Mouse (Mus musculus) kidney, postnatal 36 days (tissue): ENCODE data around the gene Tymp.

Experiments used
- DNase-seq, 2 experiments: peaks; one replicate each; pipeline ENCODE4 v3.0.0; 2021 to 2022; ENCODE audit warnings: mixed read lengths in 2 of 2

The Tymp gene

DNA sequence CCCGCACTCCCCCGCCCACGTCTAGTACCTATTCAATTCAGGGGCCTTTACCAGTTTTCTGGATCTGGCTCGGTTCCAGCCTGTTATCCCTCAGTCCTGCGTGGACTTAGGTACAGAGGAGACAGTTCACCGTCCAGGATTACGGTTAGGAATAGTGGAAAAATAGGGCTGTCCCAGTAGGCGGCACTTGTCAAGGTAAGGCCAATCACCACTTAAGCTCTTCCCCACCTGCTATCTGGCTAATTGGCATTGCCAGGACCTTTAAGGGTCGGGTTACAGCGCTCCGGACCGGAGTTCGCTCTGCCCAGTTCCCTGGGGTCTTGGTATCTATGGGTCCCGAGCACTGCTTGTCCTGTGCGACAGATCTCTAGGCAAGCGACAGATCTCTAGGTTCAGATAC is at the start of gene Tymp:
Gene Tymp (minus strand): TSS at position 83 of the 400 bp plus-strand sequence.
- DNase-seq = peak; percentile 28 to 60

DNA sequence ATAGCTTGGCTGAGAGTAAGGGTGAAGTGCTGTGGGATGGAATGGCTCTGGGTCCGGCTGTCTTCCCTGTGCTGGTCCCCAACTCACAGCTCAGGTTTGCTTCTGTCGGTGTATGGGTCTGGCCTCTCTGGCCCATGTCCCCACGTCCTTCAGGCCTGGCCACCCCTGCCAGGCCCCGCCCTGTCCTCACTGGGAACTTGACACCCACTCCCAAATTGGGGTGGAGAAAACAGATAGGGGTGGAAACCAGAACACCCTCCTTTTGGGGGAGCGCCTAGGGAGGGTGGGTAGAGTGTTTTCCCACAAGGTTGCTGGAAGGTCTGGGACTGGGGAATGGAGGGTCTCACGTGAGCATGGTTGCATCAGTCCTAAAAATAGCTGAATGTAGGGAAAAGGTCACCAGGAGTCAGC is 48.9 kb upstream of the Tymp start, which contains the start of gene Cpt1b:
Gene Cpt1b (minus strand): TSS at position 153 of the 411 bp plus-strand sequence.
- peak; percentile 60 to 61 for DNase-seq

DNA sequence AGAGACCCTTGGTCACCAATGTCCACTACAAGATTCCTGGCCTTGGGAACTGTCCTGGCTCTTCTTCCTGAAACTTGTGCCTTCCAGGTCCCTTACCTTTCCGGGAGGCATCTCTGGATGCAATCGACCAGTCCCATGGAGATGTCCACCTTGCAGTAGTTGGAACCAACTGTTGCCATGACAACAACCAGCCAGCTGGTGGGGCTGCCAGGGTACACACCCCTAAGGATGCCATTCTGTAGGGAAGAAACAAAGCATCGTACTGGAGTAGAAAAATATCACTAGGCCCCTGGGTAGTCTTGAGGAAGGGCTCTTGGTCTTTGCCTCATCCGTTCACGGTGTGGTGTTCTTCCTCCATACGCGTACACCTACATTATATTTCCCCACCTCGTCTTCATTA is 47.8 kb upstream of the Tymp start:
- no peak for DNase-seq

DNA sequence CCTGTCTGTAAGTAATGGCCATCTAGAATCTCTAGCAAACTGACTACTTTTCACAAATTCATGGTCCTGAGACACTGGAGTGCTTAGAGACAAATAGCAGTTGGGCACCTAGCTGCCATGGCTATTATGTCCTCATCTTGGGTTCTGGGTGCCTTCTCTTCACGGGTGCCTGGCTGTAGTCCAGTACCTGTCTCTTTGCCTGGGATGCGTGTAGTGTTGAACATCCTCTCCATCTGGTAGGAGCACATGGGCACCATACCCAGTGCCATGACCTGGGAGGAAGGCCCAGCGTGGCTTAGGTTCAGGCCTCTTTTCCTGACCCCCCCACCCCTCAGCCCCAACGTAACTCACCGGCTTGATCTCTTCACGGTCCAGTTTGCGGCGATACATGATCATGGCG is 45.1 kb upstream of the Tymp start:
- DNase-seq = no peak

DNA sequence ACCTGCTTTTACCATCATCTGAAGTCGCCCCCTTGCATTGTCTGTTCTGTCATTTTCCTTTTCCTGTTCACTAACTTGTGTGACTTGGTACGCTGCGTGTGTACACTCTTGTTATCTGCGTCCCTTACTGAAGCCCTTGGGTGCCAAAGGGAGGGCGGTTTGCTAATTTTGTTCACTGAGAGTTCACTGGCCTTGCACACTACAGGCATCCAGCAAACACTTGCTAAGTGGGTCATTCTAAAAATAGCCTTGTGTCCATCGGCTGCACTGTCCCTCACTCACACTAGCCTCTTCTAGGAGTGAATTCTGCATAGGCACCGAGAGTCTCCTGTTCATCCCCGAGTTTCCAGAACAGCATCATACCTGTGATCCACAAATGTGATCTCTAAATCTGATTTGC is 38.4 kb upstream of the Tymp start:
- DNase-seq = no peak

DNA sequence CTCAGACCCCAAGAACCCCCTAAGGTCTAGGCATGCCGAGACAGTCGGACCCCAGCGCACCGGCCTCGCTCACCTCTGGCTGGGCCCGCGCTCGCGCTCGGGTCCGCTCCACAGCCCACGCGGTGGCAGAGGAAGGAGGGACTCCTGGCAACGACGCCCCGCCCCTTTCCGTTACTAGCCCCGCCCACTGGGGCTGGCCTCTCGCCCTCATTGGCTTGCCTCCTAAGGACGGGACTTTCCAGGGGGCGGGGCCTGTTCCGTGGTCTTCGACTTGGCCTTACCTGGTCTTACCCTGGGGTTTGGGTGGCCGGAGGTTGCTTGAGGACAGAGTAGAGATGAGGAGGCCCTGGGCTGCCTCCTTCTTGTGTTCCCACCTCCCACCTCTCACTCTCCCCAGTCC is 33.3 kb upstream of the Tymp start, which contains the start of gene Syce3:
Gene Syce3 (minus strand): TSS at position 386 of the 400 bp plus-strand sequence.
- DNase-seq = no peak

DNA sequence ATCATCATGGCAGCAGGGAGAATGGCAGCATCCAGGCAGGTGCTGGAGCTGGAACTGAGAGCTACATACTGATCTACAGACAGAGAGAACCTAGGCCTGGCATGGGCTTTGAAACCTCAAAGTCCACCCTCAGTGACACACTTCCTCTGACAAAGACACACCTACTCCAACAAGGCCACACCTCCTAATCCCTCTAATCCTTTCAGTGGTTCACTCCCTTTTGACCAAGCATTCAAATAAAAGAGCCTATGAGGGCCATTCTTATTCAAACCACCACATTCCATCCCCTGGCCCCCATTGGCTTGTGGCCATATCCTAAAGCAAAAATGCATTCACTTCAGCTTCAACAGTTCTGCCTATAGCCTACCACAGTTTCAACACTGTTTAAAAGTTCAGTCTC is 29.9 kb upstream of the Tymp start:
- DNase-seq = no peak

DNA sequence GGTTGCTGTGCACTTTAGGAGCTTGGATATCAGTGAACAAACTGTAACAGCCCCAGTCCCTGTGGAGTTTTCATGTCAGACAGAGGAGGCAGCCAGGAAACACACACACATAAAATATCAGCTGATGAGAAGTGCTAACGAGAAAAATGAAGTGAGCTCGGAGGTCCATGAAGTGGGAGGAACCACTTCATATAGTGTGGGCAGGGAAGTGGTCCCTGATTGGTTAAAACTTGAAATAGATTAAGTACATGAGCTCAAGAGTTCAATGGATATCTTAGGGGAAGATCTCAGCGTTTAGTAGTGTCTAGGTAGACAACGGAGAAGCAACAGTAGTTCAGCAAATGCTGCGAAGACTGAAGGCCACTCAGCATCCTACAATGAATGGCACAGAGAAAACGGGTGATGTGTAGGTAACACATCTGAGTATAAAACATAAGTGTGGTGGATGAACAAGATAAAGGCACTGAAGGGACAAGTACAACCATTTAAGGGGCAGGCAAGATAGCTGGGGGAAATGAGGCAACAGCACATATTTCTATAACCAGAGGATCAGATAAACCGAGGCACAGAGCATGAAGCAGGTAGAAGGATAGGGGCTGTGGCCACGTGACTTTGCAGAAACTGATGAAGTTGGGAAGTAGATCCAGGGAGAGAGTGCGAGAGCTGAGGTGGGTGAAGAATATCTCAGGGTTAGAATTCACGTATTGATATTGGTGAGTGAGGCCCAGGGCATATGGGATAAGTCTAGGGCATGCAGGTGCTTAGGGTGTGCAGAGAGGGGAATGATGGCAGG is 28.2 kb upstream of the Tymp start:
- DNase-seq = no peak

DNA sequence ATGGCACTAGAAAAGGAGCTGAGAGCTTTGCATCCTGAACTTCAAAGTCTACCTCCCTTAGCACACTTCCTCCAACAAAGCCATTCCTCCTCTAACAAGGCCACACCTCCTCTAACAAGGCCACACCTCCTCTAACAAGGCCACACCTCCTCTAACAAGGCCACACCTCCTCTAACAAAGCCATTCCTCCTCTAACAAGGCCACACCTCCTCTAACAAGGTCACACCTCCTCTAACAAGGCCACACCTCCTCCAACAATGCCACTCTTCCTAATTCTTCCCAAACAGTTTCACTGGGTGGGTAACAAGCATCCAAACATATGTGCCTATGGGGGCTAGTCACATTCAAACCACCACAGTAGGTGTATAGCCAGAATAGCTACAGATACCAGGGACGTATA is 25.6 kb upstream of the Tymp start:
- no peak for DNase-seq

DNA sequence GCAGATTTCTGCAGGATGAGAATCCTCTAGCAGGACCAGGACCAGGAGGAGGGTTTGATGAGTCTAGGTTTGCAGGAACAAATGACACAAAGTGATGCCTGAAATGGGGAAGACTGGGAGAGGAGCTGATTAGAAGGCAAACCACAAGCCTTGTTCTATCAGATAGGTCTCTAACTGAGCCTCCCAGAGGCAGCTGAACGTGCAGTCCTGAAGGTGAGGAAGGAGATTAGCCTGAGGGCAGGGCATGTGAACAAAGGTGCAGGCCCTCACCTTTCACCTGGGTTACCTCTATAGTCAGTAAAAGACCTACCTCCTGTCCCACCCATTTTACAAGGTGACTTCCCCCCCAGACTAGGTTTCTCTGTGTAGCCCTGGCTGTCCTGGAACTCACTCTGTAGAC is 22.9 kb upstream of the Tymp start:
- no peak for DNase-seq

DNA sequence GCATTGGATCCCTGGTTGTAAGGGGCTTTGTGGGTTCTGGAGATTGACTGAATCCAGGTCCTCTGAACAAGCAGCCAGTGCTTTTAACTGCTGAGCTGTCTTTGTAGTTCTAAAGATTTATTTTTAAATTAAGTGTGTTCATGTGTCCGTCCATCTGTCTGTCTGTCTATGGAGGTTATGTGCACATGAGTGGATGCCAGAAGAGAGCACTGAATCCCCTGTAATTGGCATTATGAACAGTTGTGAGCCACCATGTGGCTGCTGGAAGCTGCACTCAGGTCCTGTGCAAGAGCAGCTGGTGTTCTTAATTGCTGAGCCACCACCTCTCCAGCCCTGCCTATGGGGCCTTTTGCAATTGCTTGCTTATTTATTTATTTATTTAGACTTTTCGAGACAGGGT is 21.3 kb upstream of the Tymp start:
- no peak for DNase-seq

DNA sequence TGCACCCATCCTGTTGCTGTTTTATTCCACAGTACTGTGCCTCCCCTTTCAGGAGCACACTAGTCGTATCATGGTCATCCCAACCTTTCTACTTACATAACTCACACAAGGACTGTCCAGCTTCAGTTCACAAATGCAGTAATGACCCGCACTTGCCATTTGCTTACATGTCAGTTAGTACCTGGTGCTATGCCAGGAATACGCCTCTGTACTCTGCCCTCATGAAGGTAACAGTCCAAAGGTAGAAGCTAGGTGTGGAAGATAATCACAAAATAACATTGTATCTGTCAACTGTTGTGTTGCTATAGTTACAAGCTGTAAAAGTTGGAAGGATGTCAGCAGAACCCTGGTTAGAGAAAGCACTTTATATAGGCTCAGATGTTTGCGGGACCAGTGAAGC is 20.0 kb upstream of the Tymp start:
- peak; percentile 39 to 71 for DNase-seq

DNA sequence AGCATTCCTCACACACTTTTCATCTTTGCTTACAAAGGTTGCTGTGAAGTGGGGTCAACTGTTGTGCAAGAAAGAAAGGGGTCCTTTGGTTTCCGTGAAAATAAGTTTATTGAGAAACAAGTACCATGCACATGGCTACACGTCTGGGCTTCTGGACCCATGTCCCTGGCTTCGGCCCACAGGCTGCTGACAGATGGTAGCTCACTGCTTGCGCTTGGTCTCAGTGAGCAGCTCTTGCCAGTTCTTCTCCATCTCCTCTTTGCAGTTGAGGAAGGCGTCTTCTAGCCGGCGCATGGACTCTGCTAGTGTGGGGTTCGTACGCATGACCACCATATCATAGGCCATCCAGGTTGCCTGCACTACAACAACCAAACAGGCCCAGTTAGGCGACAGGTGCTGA is 13.2 kb upstream of the Tymp start:
- DNase-seq = no peak

DNA sequence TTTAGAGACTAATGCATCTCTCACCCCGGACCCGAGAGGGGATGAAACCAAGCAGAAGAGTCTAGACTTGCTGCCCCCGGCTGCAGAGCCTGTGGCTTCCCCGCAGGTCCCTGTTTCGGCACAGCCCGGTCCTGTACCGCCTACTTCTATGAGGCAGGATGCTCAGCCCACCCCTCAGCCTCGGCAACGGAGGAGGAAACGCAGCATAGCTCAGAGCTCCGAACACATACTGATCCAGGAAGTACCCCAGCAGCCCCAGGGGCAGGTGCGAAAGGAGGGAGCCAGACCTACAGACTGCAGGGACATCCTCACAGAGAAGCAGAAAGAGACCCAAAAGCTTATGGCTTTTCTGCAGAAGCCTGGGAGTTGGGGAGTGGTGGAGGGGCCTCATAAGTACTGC is 10.3 kb upstream of the Tymp start:
- DNase-seq = no peak

DNA sequence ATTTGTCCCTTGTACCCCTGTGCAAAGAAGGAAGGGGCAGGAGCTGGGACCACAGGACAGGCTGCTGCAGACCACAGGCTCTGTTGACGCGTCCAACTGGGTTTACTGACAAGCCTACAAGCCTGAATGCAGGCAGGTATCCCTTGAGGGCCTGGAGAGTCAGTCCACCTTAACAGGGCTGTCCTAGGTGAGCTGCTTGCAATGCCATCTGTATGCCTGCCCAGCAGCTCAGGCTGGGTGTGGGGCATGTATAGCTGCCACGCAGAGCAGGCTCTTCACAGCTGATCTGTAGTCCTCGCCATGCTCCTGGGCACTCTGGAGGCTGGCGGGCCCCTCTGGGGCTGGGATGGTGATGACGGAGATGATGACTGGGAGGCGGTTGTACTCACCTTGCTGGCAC is 7.8 kb upstream of the Tymp start, which contains the start of gene Klhdc7b:
Gene Klhdc7b (plus strand): TSS at position 301 of the 400 bp plus-strand sequence.
- no peak for DNase-seq

DNA sequence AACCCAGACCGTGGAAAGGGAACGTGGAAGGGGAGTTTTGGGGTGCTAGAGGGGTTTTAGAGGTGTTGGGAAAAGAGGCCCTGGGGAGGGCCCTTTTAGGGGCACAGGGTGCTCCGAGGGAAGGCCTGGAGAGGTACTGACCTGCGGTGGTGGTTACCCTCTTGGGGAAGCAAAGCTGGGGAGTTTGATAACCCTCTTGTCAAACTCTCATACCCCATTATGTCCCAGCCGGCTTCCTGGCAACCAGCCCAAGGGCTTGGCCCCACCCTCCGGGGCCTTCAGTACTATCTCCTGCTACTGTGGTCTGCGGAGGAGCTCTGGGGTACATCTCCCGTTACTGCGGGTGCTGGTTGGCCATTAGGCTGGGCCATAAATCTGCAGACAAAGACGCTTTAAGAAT is 2.6 kb upstream of the Tymp start:
- DNase-seq = peak in 1 of 2 experiments; percentile 49

DNA sequence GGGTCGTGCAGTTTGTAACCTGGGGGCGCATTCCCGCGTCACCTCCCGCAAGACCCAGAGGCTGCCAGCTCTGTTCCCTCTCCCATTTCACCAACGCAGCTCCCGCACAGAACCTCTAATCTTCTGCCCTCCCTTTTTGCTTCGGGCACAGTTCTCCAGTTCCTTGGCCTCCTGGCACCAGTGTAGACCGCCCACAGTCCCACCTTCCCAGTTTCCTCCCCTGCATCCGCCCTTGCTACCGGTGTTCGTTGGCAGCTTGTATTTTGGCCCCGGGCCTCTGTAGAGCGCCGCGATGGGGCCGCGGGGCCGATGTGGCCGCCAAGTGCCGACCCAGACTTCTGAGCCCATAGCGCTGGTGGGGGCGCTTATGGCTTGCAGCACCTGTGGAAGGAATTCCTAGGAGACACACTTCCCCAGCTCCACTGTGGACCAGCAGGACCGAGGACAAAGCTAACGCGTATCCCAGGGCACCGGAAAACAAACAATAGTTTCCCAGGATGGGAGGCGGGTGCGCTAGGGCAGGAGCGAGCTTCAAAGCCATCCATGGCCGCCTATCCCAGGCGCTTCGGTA is 2.1 kb upstream of the Tymp start, which contains the start of gene Odf3b:
Gene Odf3b (minus strand): TSS at position 452 of the 571 bp plus-strand sequence.
- peak; percentile 52 to 64 for DNase-seq

DNA sequence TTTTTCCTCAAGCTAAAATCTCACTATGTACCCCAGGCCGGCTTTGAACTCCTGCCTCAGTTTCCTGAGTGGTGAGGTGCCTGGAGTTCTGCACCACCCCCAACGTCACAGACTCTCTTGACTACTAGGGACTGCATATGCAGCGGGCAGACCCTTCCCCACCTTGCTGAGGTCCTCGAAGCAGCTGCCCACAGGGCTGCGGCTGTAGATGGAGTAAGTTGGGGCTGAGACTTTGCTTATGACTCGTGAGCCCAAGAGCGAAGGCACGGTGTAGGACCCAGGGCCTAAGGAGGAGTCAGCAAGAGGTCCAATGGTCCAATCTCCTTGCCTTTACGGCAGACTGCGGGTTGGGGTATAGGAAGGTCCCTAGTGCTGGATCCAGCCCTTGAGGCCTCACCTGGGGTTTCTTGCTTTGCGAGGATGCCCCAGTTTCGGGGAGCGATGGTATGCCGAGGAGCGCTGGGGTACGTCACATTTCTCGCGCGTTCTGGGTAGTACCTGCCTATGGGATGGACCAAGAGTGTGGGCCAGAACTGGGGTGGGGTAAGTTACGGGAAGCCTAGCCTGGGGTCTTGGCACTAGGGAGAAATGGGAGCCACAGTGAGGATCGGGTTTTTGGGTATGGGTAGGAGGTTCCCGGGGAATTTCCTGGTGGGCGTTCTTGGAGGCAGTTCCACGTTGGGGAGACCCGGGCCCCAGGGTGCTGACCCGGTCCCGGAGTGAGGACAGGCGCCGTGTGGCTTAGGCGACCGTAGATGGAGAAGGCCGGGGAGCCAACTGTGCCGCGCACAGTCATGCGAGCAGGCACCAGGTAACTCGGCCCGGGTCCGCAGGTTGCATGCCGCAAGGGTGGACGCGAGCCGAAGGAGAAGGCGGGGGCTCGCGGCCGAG is 1.3 kb upstream of the Tymp start:
- peak in 1 of 2 experiments; percentile 27 for DNase-seq

DNA sequence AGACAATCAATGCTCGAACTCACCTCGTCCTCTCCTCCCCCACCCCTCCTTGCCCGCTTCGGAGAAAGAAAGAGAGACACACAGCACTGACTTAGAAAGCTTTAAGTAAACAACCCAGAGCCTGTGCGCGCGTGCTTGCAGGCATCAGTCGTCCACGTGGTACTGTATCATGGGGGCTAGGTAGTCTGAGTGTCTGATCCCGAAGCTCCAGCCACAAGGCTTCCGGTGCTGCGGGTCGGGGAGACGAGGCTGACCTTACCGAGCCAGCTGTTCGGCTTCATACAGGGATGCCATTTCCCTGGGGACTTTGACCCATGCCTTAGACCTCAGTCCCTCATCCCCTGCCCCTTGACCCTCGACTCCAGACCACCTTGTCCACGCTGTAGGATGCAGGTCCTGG is 523 bp upstream of the Tymp start:
- DNase-seq = no peak

DNA sequence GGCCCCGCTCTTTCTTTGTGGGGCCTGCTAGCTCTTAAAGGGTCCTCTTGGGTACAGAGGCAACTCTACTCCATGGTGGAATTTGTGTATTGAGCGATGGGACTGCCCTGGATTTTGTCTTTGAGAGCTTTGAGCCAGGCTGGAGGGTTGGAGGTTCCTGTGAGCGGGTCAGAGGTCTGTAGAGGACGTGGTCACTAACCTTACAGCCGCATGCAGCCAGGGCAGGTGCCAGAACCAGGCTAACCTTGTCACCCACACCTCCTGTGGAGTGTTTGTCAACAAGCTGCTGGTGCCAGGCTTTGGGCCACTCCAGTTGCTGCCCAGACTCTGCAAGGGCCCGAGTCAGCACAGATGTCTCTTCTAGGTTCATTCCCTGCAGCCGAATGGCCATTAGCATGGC is 799 bp downstream of the Tymp start:
- DNase-seq = peak in 1 of 2 experiments; percentile 25

DNA sequence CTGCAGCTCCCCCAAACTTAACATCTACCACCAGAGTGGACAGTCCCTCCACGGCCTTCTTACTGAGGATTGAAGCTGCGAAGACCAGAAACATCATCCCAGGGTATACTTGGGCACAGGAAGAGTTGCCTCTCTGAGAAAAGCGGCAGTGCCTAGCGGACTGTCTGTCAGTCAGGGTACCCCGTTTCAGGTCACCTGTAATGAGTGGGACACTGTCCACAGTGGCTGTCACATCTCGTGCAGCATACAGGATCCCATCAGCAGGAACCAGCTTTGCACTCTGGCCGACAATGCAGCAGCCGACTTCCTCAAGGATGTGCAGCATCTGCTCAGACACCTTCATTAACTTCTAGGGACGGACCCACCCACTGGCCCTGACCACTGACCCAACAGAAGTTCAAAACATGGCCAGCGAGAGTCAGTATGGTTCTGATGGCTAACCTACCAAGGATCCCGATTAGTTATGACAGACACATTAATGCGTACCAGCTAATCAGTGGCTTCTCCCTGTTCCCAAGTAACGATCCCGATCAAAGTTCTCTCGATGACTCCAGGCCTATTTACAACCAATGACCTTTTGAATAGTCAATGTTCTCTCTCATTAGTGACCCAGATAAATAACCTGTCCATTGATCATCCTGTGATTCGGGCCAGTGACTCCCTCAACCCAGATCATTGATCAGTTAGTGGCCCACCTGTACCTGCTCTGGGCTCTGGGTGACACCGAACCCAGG is 1.9 kb downstream of the Tymp start:
- no peak for DNase-seq

DNA sequence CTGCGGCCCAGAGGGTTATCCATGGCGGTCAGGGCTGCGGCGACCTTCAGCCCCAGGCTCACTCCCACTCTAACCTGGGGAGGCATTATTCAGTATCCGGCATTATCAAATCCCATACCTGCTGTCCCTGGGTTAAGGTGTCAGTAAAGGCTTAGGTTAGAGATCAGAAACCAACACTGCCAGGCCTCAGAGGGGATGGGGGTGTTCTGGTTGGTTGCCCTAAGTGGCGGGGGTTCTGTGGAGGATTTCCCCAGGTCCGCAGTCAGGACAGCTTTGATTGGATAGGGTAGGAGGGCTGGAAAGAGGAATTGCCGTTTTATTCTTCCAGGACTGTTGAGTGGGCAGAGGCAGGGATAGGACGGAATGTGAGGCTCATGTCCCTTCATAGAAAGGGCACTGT is 2.5 kb downstream of the Tymp start:
- no peak for DNase-seq
